Mouse (Mus musculus) kidney, postnatal 0 days (tissue): ENCODE data around the gene Ears2. TPM values are rescaled to one million over a fixed set of nuclear protein-coding genes. Genes with fewer than 3 reads are reported as not detected.

Source experiments
- ATAC-seq: fragments of 200-750 bp; cut with Nextera tagmentation; replicated peaks from 2 replicates; pipeline ENCODE4 v1.8.0; 2017; ENCODE audit warnings: low read depth, moderate number of reproducible peaks, moderate TSS enrichment, moderate library complexity; ENCODE audit not compliant: low FRiP score
- DNase-seq: peaks from one replicate; pipeline ENCODE4 v3.0.0-alpha.2; 2016; ENCODE audit warnings: low spot score
- H3K27ac ChIP-seq: fragments of 300-500 bp; sonication (generic); 2 replicates; pipeline ENCODE4 v1.5.1; 2014; ENCODE audit warnings: mild to moderate bottlenecking
- H3K27me3 ChIP-seq: fragments of 300-500 bp; sonication (generic); 2 replicates; pipeline ENCODE4 v1.6.1; 2014; ENCODE audit warnings: low read length, mixed read lengths; ENCODE audit not compliant: insufficient read depth
- H3K36me3 ChIP-seq: fragments of 300-500 bp; sonication (generic); 2 replicates; pipeline ENCODE4 v1.6.1; 2014; ENCODE audit warnings: low read length, mixed read lengths; ENCODE audit not compliant: insufficient read depth
- H3K4me1 ChIP-seq: fragments of 300-500 bp; sonication (generic); replicated peaks from 2 replicates; pipeline ENCODE4 v1.6.1; 2014; ENCODE audit warnings: antibody characterized with exemption, low read length, mixed read lengths; ENCODE audit not compliant: insufficient read depth
- H3K4me2 ChIP-seq: fragments of 300-500 bp; sonication (generic); 2 replicates; pipeline ENCODE4 v1.6.1; 2014; ENCODE audit warnings: mild to moderate bottlenecking, low read length, moderate library complexity, mixed read lengths
- H3K4me3 ChIP-seq: fragments of 300-500 bp; sonication (generic); replicated peaks from 2 replicates; pipeline ENCODE4 v1.5.1; 2014; ENCODE audit warnings: low read depth, low read length
- H3K9ac ChIP-seq: fragments of 300-500 bp; sonication (generic); 2 replicates; pipeline ENCODE4 v1.6.1; 2014; ENCODE audit warnings: low read depth, low read length
- H3K9me3 ChIP-seq: fragments of 300-500 bp; sonication (generic); replicated peaks from 2 replicates; pipeline ENCODE4 v1.6.1; 2016; ENCODE audit warnings: low read length, inconsistent platforms, mixed read lengths
- CTCF ChIP-seq: IDR thresholded peaks from 2 replicates; pipeline ENCODE4 v1.5.1; 2016; ENCODE audit warnings: antibody characterized with exemption, low read depth, mild to moderate bottlenecking, moderate library complexity
- WGBS: fragments of 180-500 bp; shearing (Covaris S2); extraction: QIAGEN DNeasy Blood & Tissue Kit; methylation state at CpG from one replicate; pipeline ENCODE4 v1.1.7; 2014; 5-methylcytosine and 5-hydroxymethylcytosine counted together
- polyA plus RNA-seq: library from polyadenylated mRNA; unstranded; fragments of >200 nt; fragmentation: Nextera tagmentation; extraction: Ambion mirVana; gene quantifications from 2 replicates; pipeline ENCODE4 v1.2.1, GENCODE M21; 2015

Gene Ears2
- polyA plus RNA-seq, 1 experiment from 2014 or later, result 14.8 TPM

DNA sequence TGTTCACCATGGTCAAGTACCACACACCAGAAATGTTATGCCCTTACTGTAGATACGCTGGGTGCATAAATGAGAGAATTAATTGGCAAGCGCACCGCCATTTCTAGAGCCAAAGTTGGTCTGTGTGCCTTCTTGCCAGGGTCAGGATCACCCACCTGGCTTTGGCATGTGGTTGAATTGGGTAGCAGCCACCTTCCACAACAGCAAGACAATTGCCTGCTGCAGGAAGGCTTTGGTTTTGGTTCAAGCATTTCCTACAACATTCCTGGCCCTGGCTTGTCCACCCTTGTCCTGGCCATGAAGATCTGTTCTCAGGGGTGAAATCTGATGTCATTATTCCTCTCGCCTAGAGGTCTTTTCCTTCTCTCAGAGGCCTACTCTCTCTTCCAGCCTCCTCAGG is 54.7 kb downstream of the Ears2 start:
- Histone ChIP-seq H3K9me3 (no peaks in the 10 kb centered on the region), H3K27ac (no peak overlapping the region), H3K36me3 (peaks cover 21% of the 10 kb centered on the region), H3K4me2 (no peak overlapping the region), H3K27me3 (no peaks in the 10 kb centered on the region), H3K9ac (no peak overlapping the region), H3K4me3 (no peak overlapping the region), H3K4me1 (peaks cover 18% of the 10 kb centered on the region)
- no peak for DNase-seq
- no peak for ATAC-seq
- 91% methylated on average over 4 of the region's 4 CpGs for WGBS
- no peak for TF ChIP-seq CTCF

DNA sequence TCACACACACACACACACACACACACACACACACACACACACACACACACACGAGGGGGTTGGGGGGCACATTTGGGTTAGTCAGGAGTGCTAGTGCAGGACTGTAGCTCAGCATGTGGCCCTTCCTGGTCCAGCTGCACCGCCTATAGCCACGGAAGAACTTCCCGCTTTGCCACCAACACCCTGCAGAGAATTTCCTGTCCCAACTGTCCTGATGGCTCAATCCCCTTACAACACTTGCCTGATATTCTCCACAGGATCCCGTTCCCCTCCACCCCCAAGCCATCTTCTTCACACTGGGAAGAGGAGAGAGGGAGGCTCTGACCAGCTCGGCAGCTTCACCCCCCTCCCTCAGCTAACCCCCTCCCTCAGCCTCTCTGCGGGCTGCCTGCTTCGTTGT is 66.7 kb downstream of the Ears2 start:
- no peak overlapping the region for H3K27ac ChIP-seq
- 83% methylated on average over 8 of the region's 8 CpGs for WGBS
- no peak overlapping the region for H3K4me2 ChIP-seq
- no peak overlapping the region for H3K4me3 ChIP-seq
- no peaks in the 10 kb centered on the region for H3K27me3 ChIP-seq
- H3K36me3 ChIP-seq, result peaks cover 55% of the 10 kb centered on the region
- H3K9ac ChIP-seq, result no peak overlapping the region
- DNase-seq (no peak), ATAC-seq (no peak)
- TF ChIP-seq CTCF, result no peak
- H3K9me3 ChIP-seq, result no peaks in the 10 kb centered on the region
- H3K4me1 ChIP-seq, result no peaks in the 10 kb centered on the region

DNA sequence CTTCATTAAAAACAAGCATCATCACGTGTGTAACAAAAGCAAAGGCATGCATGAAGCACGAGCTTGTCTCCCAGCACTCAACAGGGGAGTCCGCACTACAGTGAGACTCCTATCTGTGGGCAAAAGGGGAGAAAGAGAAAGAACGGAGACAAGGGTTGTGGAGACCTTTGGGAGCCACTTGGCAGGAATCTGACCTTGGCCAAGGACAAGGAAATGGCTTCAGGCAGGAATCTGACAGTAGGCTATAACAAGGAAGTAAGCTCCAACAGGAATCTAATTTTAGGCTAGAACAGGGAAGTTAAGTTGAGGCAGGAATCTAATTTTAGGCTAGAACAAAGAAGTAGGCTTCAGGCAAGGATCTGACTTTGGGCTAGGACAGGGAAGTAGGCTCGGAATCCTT is 71.1 kb downstream of the Ears2 start:
- H3K9ac ChIP-seq, result no peak overlapping the region
- H3K27ac ChIP-seq, result no peak overlapping the region
- H3K4me2 ChIP-seq, result no peak overlapping the region
- no peaks in the 10 kb centered on the region for H3K4me1 ChIP-seq
- H3K27me3 ChIP-seq, result no peaks in the 10 kb centered on the region
- H3K4me3 ChIP-seq, result no peak overlapping the region
- no peaks in the 10 kb centered on the region for H3K9me3 ChIP-seq
- ATAC-seq (no peak), DNase-seq (no peak)
- WGBS, result 88% methylated on average over 5 of the region's 5 CpGs
- H3K36me3 ChIP-seq, result peaks cover 52% of the 10 kb centered on the region
- TF ChIP-seq CTCF, result no peak

Other genes with a start within 250 kb of the Ears2 start
- 74.1 and 82.9 TPM in 2 replicates for gene Scnn1b, start 202.2 kb downstream of the Ears2 start, polyA plus RNA-seq
- gene Cog7, start 85.6 kb downstream of the Ears2 start, polyA plus RNA-seq, result 11.6 and 14.8 TPM in 2 replicates
- 55.5 and 61.1 TPM in 2 replicates for gene Gga2, start 46.0 kb downstream of the Ears2 start, polyA plus RNA-seq
- 40.8 and 42.1 TPM in 2 replicates for gene Ubfd1, start 88 bp downstream of the Ears2 start, polyA plus RNA-seq
- 975 and 1,004 TPM in 2 replicates for gene Ndufab1, start 34.6 kb upstream of the Ears2 start, polyA plus RNA-seq
- gene Palb2, start 65.7 kb upstream of the Ears2 start, polyA plus RNA-seq, result 8.1 and 8.2 TPM in 2 replicates
- gene Dctn5, start 65.8 kb upstream of the Ears2 start, polyA plus RNA-seq, result 85.7 and 96.3 TPM in 2 replicates
- gene Plk1, start 92.2 kb upstream of the Ears2 start, polyA plus RNA-seq, result 46.6 and 51.4 TPM in 2 replicates
- gene Ern2, start 118.9 kb upstream of the Ears2 start, polyA plus RNA-seq, result 0.10 and 0.12 TPM in 2 replicates
- 0.51 and 0.91 TPM in 2 replicates for gene Chp2, start 152.2 kb upstream of the Ears2 start, polyA plus RNA-seq
- 2.1 and 2.2 TPM in 2 replicates for gene Prkcb, start 221.5 kb upstream of the Ears2 start, polyA plus RNA-seq